Mouse (Mus musculus) forebrain, postnatal 0 days (tissue): Measurements from ENCODE around the gene Kdm5b. TPM values are rescaled to one million over a fixed set of nuclear protein-coding genes. Genes with fewer than 3 reads are reported as not detected.
A peak's percentile ranks its signal among the peaks of the same experiment; 100 is the strongest.

Source experiments
- ATAC-seq: fragments of 200-750 bp; cut with Nextera tagmentation; 2 replicates; pipeline ENCODE4 v1.8.0; 2017; ENCODE audit warnings: mild to moderate bottlenecking, moderate library complexity
- DNase-seq: peaks from one replicate; pipeline ENCODE4 v3.0.0-alpha.2; 2015
- H3K27ac ChIP-seq: fragments of 300-500 bp; sonication (generic); 2 replicates; pipeline ENCODE4 v1.5.1; 2014; ENCODE audit warnings: low read depth, mild to moderate bottlenecking, antibody characterized with exemption, low read length, moderate library complexity, mixed read lengths
- H3K27me3 ChIP-seq: fragments of 300-500 bp; sonication (generic); 2 replicates; pipeline ENCODE4 v1.6.1; 2014; ENCODE audit warnings: mild to moderate bottlenecking, low read length, mixed read lengths; ENCODE audit not compliant: insufficient read depth
- H3K36me3 ChIP-seq: fragments of 300-500 bp; sonication (generic); 2 replicates; pipeline ENCODE4 v1.6.1; 2014; ENCODE audit warnings: mild to moderate bottlenecking, moderate library complexity; ENCODE audit not compliant: insufficient read depth
- H3K4me1 ChIP-seq: fragments of 300-500 bp; sonication (generic); 2 replicates; pipeline ENCODE4 v1.6.1; 2014; ENCODE audit warnings: antibody characterized with exemption; ENCODE audit not compliant: insufficient read depth
- H3K4me2 ChIP-seq: fragments of 300-500 bp; sonication (generic); 2 replicates; pipeline ENCODE4 v1.6.1; 2014; ENCODE audit warnings: low read depth, mild to moderate bottlenecking, moderate library complexity
- H3K4me3 ChIP-seq: fragments of 300-500 bp; sonication (generic); 2 replicates; pipeline ENCODE4 v1.5.1; 2014; ENCODE audit warnings: low read depth, low read length, mixed read lengths
- H3K9ac ChIP-seq: fragments of 300-500 bp; sonication (generic); 2 replicates; pipeline ENCODE4 v1.6.1; 2014; ENCODE audit warnings: mild to moderate bottlenecking
- H3K9me3 ChIP-seq: fragments of 300-500 bp; sonication (generic); 2 replicates; pipeline ENCODE4 v1.6.1; 2016; ENCODE audit warnings: low read length
- CTCF ChIP-seq: sonication (generic); IDR thresholded peaks from 2 replicates; pipeline ENCODE4 v1.5.1; 2016; ENCODE audit warnings: antibody characterized with exemption, control low read depth, low read depth
- WGBS: fragments of 180-500 bp; shearing (Covaris S2); extraction: QIAGEN DNeasy Blood & Tissue Kit; methylation state at CpG from one replicate; pipeline ENCODE4 v1.1.7; 2014; 5-methylcytosine and 5-hydroxymethylcytosine counted together
- polyA plus RNA-seq: library from polyadenylated mRNA; unstranded; fragments of >200 nt; fragmentation: Nextera tagmentation; extraction: Ambion mirVana; gene quantifications from 2 replicates; pipeline ENCODE4 v1.2.1, GENCODE M21; 2015
- total RNA-seq: library from RNA; depleted of rRNA; stranded (reverse); fragments of >200 nt; gene quantifications from 2 replicates; pipeline ENCODE4 v1.2.3, GENCODE M21; 2014

Kdm5b gene
- total and polyA plus RNA-seq, 2 experiments from 2014 or later = 53.6 to 84.6 TPM

DNA sequence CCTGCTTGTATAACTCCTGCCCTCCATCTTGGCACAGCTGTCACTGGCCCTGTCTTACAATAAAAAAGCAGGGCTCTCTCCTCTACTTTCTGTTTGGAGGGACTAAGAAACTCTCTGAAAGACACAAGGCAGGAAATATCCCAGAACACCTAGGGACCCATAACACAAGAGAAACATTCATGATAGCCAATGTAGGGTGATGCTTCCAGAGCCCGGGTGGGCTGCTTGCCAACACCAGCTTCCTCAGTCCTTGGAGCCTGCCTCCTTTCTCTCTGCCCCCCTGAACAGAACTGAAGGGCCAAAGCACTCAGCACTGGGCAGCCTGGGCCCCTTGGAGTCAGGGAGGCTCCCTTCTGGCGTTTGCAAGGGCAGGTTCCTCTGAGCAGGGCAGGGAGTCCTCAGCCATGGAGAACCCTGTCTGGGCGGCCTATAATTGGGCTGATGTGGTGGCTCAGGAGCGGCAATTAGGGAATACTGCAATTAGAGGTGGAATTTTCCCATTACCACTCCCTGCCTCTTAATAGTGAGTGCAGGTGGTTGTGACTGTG is 92.0 kb downstream of the Kdm5b start:
- ATAC-seq (peak; percentile 34), DNase-seq (no peak)
- no peaks in the 10 kb centered on the region for H3K4me1 ChIP-seq
- H3K9me3 ChIP-seq = no peaks in the 10 kb centered on the region
- 15% methylated on average over 4 of the region's 4 CpGs for WGBS
- H3K27me3 ChIP-seq = peaks cover 26% of the 10 kb centered on the region
- H3K9ac ChIP-seq = no peak overlapping the region
- H3K4me2 ChIP-seq = no peak overlapping the region
- TF ChIP-seq CTCF = no peak
- H3K4me3 ChIP-seq = no peak overlapping the region
- H3K27ac ChIP-seq = no peak overlapping the region
- no peaks in the 10 kb centered on the region for H3K36me3 ChIP-seq

DNA sequence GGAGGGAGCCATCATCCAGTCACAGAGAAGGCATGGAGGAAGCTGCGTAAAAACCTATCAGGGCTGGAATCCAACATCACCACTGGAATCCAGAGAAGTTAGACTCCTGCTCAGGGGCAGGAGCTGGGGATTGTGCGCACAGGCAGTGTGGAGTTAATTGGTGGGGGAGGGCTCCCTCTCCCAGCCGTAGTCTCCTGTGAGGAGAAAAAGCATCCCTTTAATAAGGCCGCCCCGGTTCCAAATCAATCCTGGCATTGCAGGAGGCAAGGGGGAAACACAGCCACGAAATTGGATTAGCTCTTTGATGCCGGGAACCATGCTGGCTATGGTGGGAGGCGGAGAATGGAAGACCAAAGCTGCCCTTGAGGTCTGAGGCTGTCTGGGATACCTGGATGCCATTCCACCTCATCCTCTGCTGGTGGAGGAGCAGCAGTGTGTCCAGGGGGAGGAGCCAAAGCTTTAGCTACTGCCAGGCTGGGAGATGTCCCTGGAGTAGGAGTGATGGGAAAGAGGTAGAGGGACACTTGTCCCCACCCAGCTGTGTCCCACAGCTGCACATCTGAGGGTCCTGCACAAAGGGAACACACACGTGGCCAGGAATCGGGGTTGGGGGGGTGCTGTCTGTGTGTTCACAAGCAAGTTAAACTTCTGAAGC is 93.8 kb downstream of the Kdm5b start:
- H3K36me3 ChIP-seq = no peaks in the 10 kb centered on the region
- no peak overlapping the region for H3K9ac ChIP-seq
- ATAC-seq (no peak), DNase-seq (no peak)
- no peak overlapping the region for H3K4me3 ChIP-seq
- no peak overlapping the region for H3K27ac ChIP-seq
- H3K27me3 ChIP-seq = peaks cover 8% of the 10 kb centered on the region
- no peak for TF ChIP-seq CTCF
- H3K4me2 ChIP-seq = no peak overlapping the region
- WGBS = 12% methylated on average over 10 of the region's 10 CpGs
- H3K9me3 ChIP-seq = no peaks in the 10 kb centered on the region
- no peaks in the 10 kb centered on the region for H3K4me1 ChIP-seq

DNA sequence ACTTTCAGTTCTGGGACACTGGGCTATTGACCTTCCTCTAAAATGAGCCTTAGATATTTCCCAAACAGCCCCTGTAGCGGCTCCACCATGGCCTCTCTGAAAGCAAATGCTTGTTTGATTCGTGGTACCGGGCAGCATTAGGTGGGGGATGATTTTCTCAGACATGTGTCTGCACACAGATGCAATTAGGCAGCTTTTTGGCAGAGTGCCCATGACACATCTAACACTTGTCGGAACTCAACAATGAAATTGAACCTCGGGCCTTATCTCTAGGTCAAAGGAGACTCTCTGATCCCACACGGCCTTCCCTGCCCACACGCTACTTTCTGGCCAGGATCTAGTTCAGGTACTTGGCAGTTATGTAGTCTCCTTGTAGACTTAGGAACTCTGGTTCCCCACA is 98.9 kb downstream of the Kdm5b start:
- no peaks in the 10 kb centered on the region for H3K4me1 ChIP-seq
- WGBS = 36% methylated on average over 7 of the region's 7 CpGs
- no peak overlapping the region for H3K4me2 ChIP-seq
- H3K27me3 ChIP-seq = no peaks in the 10 kb centered on the region
- TF ChIP-seq CTCF = no peak
- no peak overlapping the region for H3K27ac ChIP-seq
- H3K9me3 ChIP-seq = no peaks in the 10 kb centered on the region
- DNase-seq (no peak), ATAC-seq (no peak)
- no peak overlapping the region for H3K9ac ChIP-seq
- no peak overlapping the region for H3K4me3 ChIP-seq
- H3K36me3 ChIP-seq = no peaks in the 10 kb centered on the region

DNA sequence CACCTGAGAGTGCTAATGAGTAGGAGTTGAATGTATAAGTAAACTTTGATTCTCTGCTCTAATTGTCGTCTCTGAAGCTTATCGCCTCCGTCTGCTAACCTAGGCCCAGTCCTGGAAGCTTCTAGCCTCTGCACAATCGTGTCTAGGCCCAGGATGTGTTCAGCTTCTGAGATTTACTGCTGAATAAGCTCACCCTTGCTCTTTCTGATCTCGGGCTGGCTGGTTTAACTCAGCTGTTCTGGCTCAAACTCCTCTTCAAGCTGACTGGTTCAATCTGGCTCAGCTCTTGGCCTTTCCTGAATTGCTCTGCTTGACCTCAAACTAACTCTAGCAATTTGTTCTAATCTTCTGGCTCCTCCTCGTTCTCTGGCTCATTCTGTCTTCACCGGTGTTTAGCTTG is 100.2 kb downstream of the Kdm5b start:
- no peak overlapping the region for H3K9ac ChIP-seq
- no peak for TF ChIP-seq CTCF
- H3K4me3 ChIP-seq = no peak overlapping the region
- DNase-seq = no peak
- no peaks in the 10 kb centered on the region for H3K36me3 ChIP-seq
- WGBS = 56% methylated on average over 7 of the region's 7 CpGs
- H3K4me1 ChIP-seq = no peaks in the 10 kb centered on the region
- H3K9me3 ChIP-seq = no peaks in the 10 kb centered on the region
- no peak overlapping the region for H3K4me2 ChIP-seq
- H3K27ac ChIP-seq = no peak overlapping the region
- no peak for ATAC-seq
- no peaks in the 10 kb centered on the region for H3K27me3 ChIP-seq

DNA sequence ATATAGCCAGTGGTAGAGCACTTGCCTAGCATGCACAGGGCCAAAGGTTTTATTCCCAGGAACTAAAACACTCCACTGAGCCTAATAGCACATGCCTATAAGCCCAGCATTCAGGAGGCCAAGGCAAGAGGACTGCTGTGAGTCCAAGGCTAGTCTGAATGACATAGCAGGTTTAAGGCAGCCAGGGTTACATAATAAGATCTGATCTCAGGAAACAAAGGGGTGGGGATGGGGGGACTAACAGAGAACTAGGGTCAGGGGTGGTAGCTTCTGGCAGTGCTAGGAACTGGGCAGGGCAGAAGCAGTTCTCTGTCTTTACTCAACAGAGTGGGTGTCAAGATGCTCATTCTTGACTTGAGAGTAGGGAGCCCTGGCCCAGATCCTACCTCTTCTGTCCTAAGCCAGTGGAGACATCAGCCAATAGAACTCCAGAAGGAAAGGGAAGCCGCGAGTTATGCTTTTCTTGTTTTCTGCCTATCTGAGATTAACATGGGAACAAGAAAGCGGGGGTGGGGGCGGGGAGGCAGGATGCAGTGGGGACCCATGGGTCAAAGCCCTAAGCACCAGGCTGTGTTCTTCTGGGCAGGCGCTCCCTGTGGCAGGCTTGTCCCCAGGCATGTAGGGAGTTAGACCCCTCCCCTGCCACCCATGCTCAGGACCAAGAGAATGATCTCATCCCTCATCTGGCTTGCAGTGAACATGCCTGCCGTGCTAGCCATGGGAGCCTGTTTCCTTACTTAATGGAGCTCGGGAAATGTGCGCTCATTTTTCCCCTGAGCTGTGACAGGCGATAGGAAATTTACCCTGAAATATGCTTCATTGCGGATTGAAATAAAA is 111.5 kb downstream of the Kdm5b start:
- Histone ChIP-seq H3K4me3 (no peak overlapping the region), H3K36me3 (no peaks in the 10 kb centered on the region), H3K4me2 (no peak overlapping the region), H3K9ac (no peak overlapping the region), H3K4me1 (no peaks in the 10 kb centered on the region), H3K27ac (no peak overlapping the region), H3K9me3 (no peaks in the 10 kb centered on the region), H3K27me3 (no peaks in the 10 kb centered on the region)
- no peak for TF ChIP-seq CTCF
- DNase-seq = no peak
- WGBS = 69% methylated on average over 10 of the region's 10 CpGs
- peak; percentile 36; the same call in 1 of the 2 replicates for ATAC-seq

DNA sequence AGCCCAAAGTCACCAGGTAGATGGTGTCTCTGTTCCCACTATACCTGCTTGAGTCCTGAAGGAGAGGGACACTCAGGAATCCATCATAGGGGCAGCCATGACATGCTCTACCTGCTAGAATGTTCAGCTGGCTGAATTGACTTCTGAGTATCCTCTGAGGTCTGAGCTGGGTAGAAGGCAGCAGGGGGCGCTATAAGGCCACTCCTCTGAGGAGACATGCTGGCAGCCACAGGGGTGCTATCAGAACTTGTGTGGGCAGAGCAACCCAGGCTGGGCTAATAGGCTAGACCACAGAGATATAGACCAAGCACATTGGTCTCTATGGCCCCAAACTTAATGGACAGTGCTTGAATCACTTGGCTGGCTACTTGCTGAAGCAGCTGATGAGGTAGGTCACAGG is 114.3 kb downstream of the Kdm5b start:
- Histone ChIP-seq H3K36me3 (no peaks in the 10 kb centered on the region), H3K9ac (no peak overlapping the region), H3K27me3 (no peaks in the 10 kb centered on the region), H3K4me2 (no peak overlapping the region), H3K4me3 (no peak overlapping the region), H3K9me3 (no peaks in the 10 kb centered on the region), H3K4me1 (no peaks in the 10 kb centered on the region), H3K27ac (no peak overlapping the region)
- ATAC-seq (no peak), DNase-seq (no peak)
- no peak for TF ChIP-seq CTCF
- 12% methylated on average over 1 of the region's 1 CpGs for WGBS

DNA sequence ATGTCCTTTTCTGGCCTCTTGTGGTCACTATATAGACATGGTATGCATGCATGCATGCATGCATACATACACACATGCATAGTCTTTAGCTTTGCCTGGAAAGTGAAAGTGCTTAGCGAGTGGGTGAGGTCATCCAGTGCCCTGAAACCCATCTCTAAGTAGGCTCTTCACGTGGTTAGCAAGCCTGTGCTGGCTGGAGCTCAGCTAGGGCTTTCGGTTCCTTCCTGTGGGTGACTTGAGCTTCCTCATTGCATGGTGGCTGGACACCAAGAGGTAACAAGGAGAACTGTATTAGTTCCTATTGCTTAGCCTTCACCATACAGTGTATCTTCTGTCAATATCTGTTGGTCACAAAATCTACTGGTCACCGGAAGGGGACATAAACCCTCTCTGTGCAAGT is 119.5 kb downstream of the Kdm5b start:
- Histone ChIP-seq H3K27ac (no peak overlapping the region), H3K9ac (no peak overlapping the region), H3K4me1 (no peaks in the 10 kb centered on the region), H3K9me3 (no peaks in the 10 kb centered on the region), H3K27me3 (no peaks in the 10 kb centered on the region), H3K4me2 (no peak overlapping the region), H3K4me3 (no peak overlapping the region), H3K36me3 (no peaks in the 10 kb centered on the region)
- DNase-seq = no peak
- TF ChIP-seq CTCF = no peak
- WGBS = 81% methylated on average over 4 of the region's 4 CpGs
- ATAC-seq = no peak
